ENCODE assay signal across 8 mouse cellular contexts in the genomic region with DNA sequence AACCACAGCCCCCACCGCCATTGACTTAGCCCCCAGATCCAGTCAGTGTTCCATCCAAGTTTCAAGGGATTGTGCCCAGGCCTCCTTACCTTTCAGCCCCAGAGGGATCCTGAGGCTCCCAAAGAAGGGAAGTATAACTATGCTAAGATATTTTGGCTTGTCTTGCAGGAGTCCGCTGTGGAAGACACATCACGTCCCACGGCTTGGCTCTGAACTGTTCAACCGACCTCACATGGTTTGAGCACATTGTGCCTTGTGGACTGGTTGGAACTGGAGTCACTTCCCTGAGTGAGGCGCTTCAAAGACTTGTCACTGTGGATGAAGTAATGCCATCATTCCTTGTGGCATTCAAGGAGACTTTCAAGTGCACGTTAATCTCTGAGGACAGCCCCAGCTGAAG. TPM values are rescaled to one million over a fixed set of nuclear protein-coding genes. Genes with fewer than 3 reads are reported as not detected.
DNase-seq lines count a peak whose midpoint lies in the region; ATAC-seq and TF ChIP-seq lines count a peak whose summit lies in the region.

No protein-coding gene starts in this region.

- peak; percentile 11 for DNase-seq in heart, adult 8-10 months (ENCODE audit: low spot score)
- DNase-seq in heart, postnatal 10 days, result no peak
- peak; percentile 5 for DNase-seq in CD4-positive helper T cell, adult 2 months (ENCODE audit: low read depth, low spot score)
- DNase-seq in layer of hippocampus, adult 18-20 months (ENCODE audit: low spot score in 2 of 2), result no peak

- H3K9me3 ChIP-seq in embryonic facial prominence, embryonic 13.5 days, result no peaks in the 10 kb centered on the region
- H3K9me3 ChIP-seq in intestine, postnatal 0 days (ENCODE audit: control insufficient read depth), result no peaks in the 10 kb centered on the region
- no peaks in the 10 kb centered on the region for H3K9me3 ChIP-seq in neural tube, embryonic 13.5 days

- intact Hi-C loops in heart, postnatal 10 days (cut with DNase I), result no loop called here

- peaks cover 13% of the 10 kb centered on the region for H3K4me1 ChIP-seq in embryonic facial prominence, embryonic 13.5 days
- H3K4me1 ChIP-seq in intestine, postnatal 0 days (replicated peaks; ENCODE audit: control insufficient read depth, insufficient read depth, low read length), result no peaks in the 10 kb centered on the region
- H3K4me1 ChIP-seq in neural tube, embryonic 13.5 days (replicated peaks), result peaks cover 8% of the 10 kb centered on the region

- 65% methylated on average over 7 of the region's 7 CpGs for WGBS in embryonic facial prominence, embryonic 13.5 days
- 57% methylated on average over 7 of the region's 7 CpGs for WGBS in intestine, postnatal 0 days
- 72% methylated on average over 7 of the region's 7 CpGs for WGBS in neural tube, embryonic 13.5 days

- H3K4me3 ChIP-seq in embryonic facial prominence, embryonic 13.5 days, result peak overlapping the region; percentile 86
- H3K4me3 ChIP-seq in intestine, postnatal 0 days (ENCODE audit: low read depth, low read length), result peak overlapping the region; percentile 55
- H3K4me3 ChIP-seq in neural tube, embryonic 13.5 days, result peak overlapping the region; percentile 84

- no peak for TF ChIP-seq CTCF in intestine, postnatal 0 days (IDR thresholded peaks at IDR 0.05; ENCODE audit: low read depth)

- peak overlapping the region; percentile 79 for H3K4me2 ChIP-seq in embryonic facial prominence, embryonic 13.5 days
- H3K4me2 ChIP-seq in intestine, postnatal 0 days (replicated peaks; ENCODE audit: low read depth), result peak overlapping the region; percentile 81
- H3K4me2 ChIP-seq in neural tube, embryonic 13.5 days, result peak overlapping the region; percentile 75

- ATAC-seq in embryonic facial prominence, embryonic 13.5 days (ENCODE audit: insufficient number of reproducible peaks, insufficient read depth, low FRiP score, low TSS enrichment, low read depth), result no peak
- no peak for ATAC-seq in intestine, postnatal 0 days
- ATAC-seq in neural tube, embryonic 13.5 days (ENCODE audit: low read depth), result peak; percentile 20; the same call in 1 of the 2 replicates
- ATAC-seq in megakaryocyte-erythroid progenitor cell, adult 5-6 weeks (replicated peaks; ENCODE audit: low FRiP score, low TSS enrichment, poor library complexity, severe bottlenecking), result no peak

- peak overlapping the region; percentile 96 for H3K9ac ChIP-seq in embryonic facial prominence, embryonic 13.5 days
- H3K9ac ChIP-seq in intestine, postnatal 0 days (ENCODE audit: low read depth, low read length), result no peak overlapping the region
- H3K9ac ChIP-seq in neural tube, embryonic 13.5 days, result peak overlapping the region; percentile 86

- H3K36me3 ChIP-seq in embryonic facial prominence, embryonic 13.5 days, result no peaks in the 10 kb centered on the region
- H3K36me3 ChIP-seq in intestine, postnatal 0 days (ENCODE audit: control insufficient read depth, insufficient read depth), result no peaks in the 10 kb centered on the region
- no peaks in the 10 kb centered on the region for H3K36me3 ChIP-seq in neural tube, embryonic 13.5 days

- H3K27ac ChIP-seq in embryonic facial prominence, embryonic 13.5 days, result peak overlapping the region; percentile 97
- no peak overlapping the region for H3K27ac ChIP-seq in intestine, postnatal 0 days (ENCODE audit: low read depth, low read length)
- peak overlapping the region; percentile 92; the same call in 1 of the 2 replicates for H3K27ac ChIP-seq in neural tube, embryonic 13.5 days (replicated peaks)

- H3K27me3 ChIP-seq in embryonic facial prominence, embryonic 13.5 days, result no peaks in the 10 kb centered on the region
- H3K27me3 ChIP-seq in intestine, postnatal 0 days (replicated peaks; ENCODE audit: control insufficient read depth, insufficient read depth, low read length), result no peaks in the 10 kb centered on the region
- peaks cover 7% of the 10 kb centered on the region for H3K27me3 ChIP-seq in neural tube, embryonic 13.5 days

RNA-seq across cellular contexts. Expression of a gene that starts 0.9 kb away (rescaled TPM):
- 1 to 10 TPM; 4.4 to 6.3 (median 5.4) TPM for total RNA-seq in heart, adult 8-10 months (2022)
- 1 to 10 TPM; 4.4 to 5.0 TPM for total RNA-seq in heart, postnatal 10 days (2021)
- 24.0 and 26.8 TPM in 2 replicates for polyA plus RNA-seq in embryonic facial prominence, embryonic 13.5 days (2015; fragmentation: Nextera tagmentation; extraction: Ambion mirVana)
- 8.8 and 9.1 TPM in 2 replicates for polyA plus RNA-seq in intestine, postnatal 0 days (2015; fragmentation: Nextera tagmentation; extraction: Ambion mirVana)
- 16.9 and 19.5 TPM in 2 replicates for polyA plus RNA-seq in neural tube, embryonic 13.5 days (2015; fragmentation: Nextera tagmentation; extraction: Ambion mirVana)
- total RNA-seq in megakaryocyte-erythroid progenitor cell, adult 5-6 weeks (2014; fragmentation: Nextera tagmentation), result 5.2 and 13.0 TPM in 2 replicates
- total RNA-seq in megakaryocyte-erythroid progenitor cell, adult 5-6 weeks (2017), result 8.5 and 16.9 TPM in 2 replicates
- total RNA-seq in layer of hippocampus, adult 18-20 months (2021), result 1 to 10 TPM; 4.0 to 4.1 TPM

RNA-seq across cellular contexts. Expression of a gene that starts 16.3 kb away (rescaled TPM):
- total RNA-seq in heart, adult 8-10 months (2022), result 1 to 10 TPM in 1 of 4 experiments, under 1 TPM in 3; 0.28 to 1.5 (median 0.66) TPM
- 1 to 10 TPM in 1 of 2 experiments, under 1 TPM in 1; 0.99 to 2.0 TPM for total RNA-seq in heart, postnatal 10 days (2021)
- 16.2 and 19.7 TPM in 2 replicates for polyA plus RNA-seq in embryonic facial prominence, embryonic 13.5 days (2015; fragmentation: Nextera tagmentation; extraction: Ambion mirVana)
- 28.9 TPM in 2 replicates for polyA plus RNA-seq in intestine, postnatal 0 days (2015; fragmentation: Nextera tagmentation; extraction: Ambion mirVana)
- polyA plus RNA-seq in neural tube, embryonic 13.5 days (2015; fragmentation: Nextera tagmentation; extraction: Ambion mirVana), result 0.39 and 1.7 TPM in 2 replicates
- 4.1 TPM in 1 of 2 replicates, not detected in the other for total RNA-seq in megakaryocyte-erythroid progenitor cell, adult 5-6 weeks (2014; fragmentation: Nextera tagmentation)
- 0.38 TPM in 1 of 2 replicates, not detected in the other for total RNA-seq in megakaryocyte-erythroid progenitor cell, adult 5-6 weeks (2017)
- under 1 TPM; 0.43 to 0.79 TPM for total RNA-seq in layer of hippocampus, adult 18-20 months (2021)

RNA-seq across cellular contexts. Expression of a gene that starts 38.6 kb away (rescaled TPM):
- 1 to 10 TPM; 7.5 to 9.4 (median 8.9) TPM for total RNA-seq in heart, adult 8-10 months (2022)
- total RNA-seq in heart, postnatal 10 days (2021), result 10 to 100 TPM; 14.9 to 16.2 TPM
- 74.2 and 75.1 TPM in 2 replicates for polyA plus RNA-seq in embryonic facial prominence, embryonic 13.5 days (2015; fragmentation: Nextera tagmentation; extraction: Ambion mirVana)
- polyA plus RNA-seq in intestine, postnatal 0 days (2015; fragmentation: Nextera tagmentation; extraction: Ambion mirVana), result 18.3 and 22.1 TPM in 2 replicates
- 35.3 and 38.8 TPM in 2 replicates for polyA plus RNA-seq in neural tube, embryonic 13.5 days (2015; fragmentation: Nextera tagmentation; extraction: Ambion mirVana)
- 91.8 and 98.7 TPM in 2 replicates for total RNA-seq in megakaryocyte-erythroid progenitor cell, adult 5-6 weeks (2014; fragmentation: Nextera tagmentation)
- 97.0 and 121 TPM in 2 replicates for total RNA-seq in megakaryocyte-erythroid progenitor cell, adult 5-6 weeks (2017)
- 10 to 100 TPM; 33.6 to 37.7 TPM for total RNA-seq in layer of hippocampus, adult 18-20 months (2021)

Comparison
In these comparisons a context has a peak if more than half of its experiments do, and no peak if none do; other contexts are left out.
1. DNase-seq: peak in heart, adult 8-10 months (single experiment) and CD4-positive helper T cell, adult 2 months (single experiment); none in heart, postnatal 10 days (0 of 2) and layer of hippocampus, adult 18-20 months (0 of 2).
2. Peak in every context shown above with its lines, with median percentiles within 50 percentile points of each other: H3K4me2 ChIP-seq and H3K4me3 ChIP-seq.